Mouse (Mus musculus) liver, postnatal 0 days (tissue): ENCODE results near the gene Pdf.

Source experiments
- CTCF ChIP-seq: sonication (generic); IDR thresholded peaks from 2 replicates; pipeline ENCODE4 v1.5.1; 2016; ENCODE audit warnings: antibody characterized with exemption, low read depth
- EP300 ChIP-seq: IDR thresholded peaks from 2 replicates; pipeline ENCODE4 v1.6.1; 2016; ENCODE audit warnings: antibody characterized with exemption, low read depth, mild to moderate bottlenecking

DNA sequence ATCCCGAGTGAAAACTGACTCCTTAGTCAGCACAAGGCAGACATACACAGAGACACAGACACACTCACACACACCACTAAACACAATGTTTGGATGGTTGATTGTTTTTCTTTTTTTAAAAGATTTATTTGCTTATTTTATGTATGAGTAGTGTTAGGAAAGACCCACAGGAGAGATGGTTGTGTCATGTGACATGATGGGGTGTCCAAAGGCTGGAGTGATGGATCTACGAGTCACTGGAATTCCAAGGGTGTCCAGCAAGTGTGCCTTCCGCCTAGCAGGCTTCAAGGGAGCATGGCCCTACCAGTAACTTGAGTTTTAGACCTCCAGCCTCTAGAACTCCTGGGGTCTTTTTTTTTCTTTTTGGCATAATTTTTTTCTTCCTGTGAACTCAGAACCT is 19.1 kb downstream of the Pdf start:
- TF ChIP-seq CTCF, result no peak
- no peak for TF ChIP-seq EP300
